Mouse (Mus musculus) liver, postnatal 0 days (tissue): ENCODE measurements around the gene Olfr1431.
"Not testable (repeated sequence)": the region's sequence is repeated elsewhere in the genome, so short reads cannot be mapped to it uniquely, and the experiment has no call there.

ENCODE experiments used
- CTCF ChIP-seq: sonication (generic); IDR thresholded peaks from 2 replicates; pipeline ENCODE4 v1.5.1; 2016; ENCODE audit warnings: antibody characterized with exemption, low read depth
- EP300 ChIP-seq: IDR thresholded peaks from 2 replicates; pipeline ENCODE4 v1.6.1; 2016; ENCODE audit warnings: antibody characterized with exemption, low read depth, mild to moderate bottlenecking

DNA sequence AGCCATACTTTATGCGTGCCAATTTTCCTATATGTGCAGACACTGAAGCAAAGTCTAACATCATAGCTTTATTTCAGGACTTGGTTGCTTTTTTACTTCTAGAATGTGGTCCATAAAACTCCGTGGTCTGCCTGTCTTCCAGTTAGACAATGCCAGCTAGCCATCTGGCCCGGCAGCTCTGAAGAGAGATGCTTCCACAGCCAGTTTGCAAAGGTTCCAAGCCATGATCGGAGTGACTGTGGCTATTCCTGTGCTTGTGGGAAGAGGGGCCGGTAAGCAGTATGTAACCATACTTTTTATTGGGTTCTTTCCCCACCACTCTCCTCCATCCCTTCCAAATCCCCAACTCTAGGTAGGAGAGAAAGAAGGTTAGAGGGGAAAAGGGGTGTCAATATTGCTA is 25.0 kb upstream of the Olfr1431 start:
- not testable (repeated sequence) for TF ChIP-seq CTCF, EP300
